Mouse (Mus musculus) forebrain, embryonic 10.5 days (tissue): ENCODE measurements around the gene Sema6d. TPM values are rescaled to one million over a fixed set of nuclear protein-coding genes. Genes with fewer than 3 reads are reported as not detected.

ENCODE experiments used
- DNase-seq: peaks from one replicate; pipeline ENCODE4 v3.0.0-alpha.2; 2017; ENCODE audit warnings: low spot score; ENCODE audit errors: extremely low spot score
- H3K27ac ChIP-seq: fragments of 300-500 bp; sonication (generic); 2 replicates; pipeline ENCODE4 v1.5.1; 2016; ENCODE audit warnings: mild to moderate bottlenecking
- H3K27me3 ChIP-seq: fragments of 300-500 bp; sonication (generic); 2 replicates; pipeline ENCODE4 v1.6.1; 2016; ENCODE audit warnings: mild to moderate bottlenecking; ENCODE audit not compliant: poor library complexity, severe bottlenecking
- H3K36me3 ChIP-seq: fragments of 300-500 bp; sonication (generic); replicated peaks from 2 replicates; pipeline ENCODE4 v1.6.1; 2016; ENCODE audit warnings: mild to moderate bottlenecking, moderate library complexity
- H3K4me1 ChIP-seq: fragments of 300-500 bp; sonication (generic); 2 replicates; pipeline ENCODE4 v1.6.1; 2016
- H3K4me3 ChIP-seq: fragments of 300-500 bp; sonication (generic); 2 replicates; pipeline ENCODE4 v1.5.1; 2016; ENCODE audit warnings: mild to moderate bottlenecking, moderate library complexity
- H3K9me3 ChIP-seq: fragments of 300-500 bp; sonication (generic); 2 replicates; pipeline ENCODE4 v1.6.1; 2016; ENCODE audit warnings: mild to moderate bottlenecking, moderate library complexity
- WGBS: fragments of 180-500 bp; shearing (Covaris S2); methylation state at CpG from one replicate; pipeline ENCODE4 v1.1.7; 2016; 5-methylcytosine and 5-hydroxymethylcytosine counted together
- polyA plus RNA-seq: library from polyadenylated mRNA; unstranded; fragments of >200 nt; fragmentation: Nextera tagmentation; extraction: Ambion mirVana; gene quantifications from 2 replicates; pipeline ENCODE4 v1.2.1, GENCODE M21; 2016

Gene Sema6d
- polyA plus RNA-seq, 1 experiment from 2014 or later, result 4.8 TPM

- no peaks in the 10 kb centered on the region for H3K9me3 ChIP-seq
- H3K27me3 ChIP-seq, result no peaks in the 10 kb centered on the region
- H3K36me3 ChIP-seq, result no peaks in the 10 kb centered on the region
- H3K4me3 ChIP-seq, result no peak overlapping the region
- H3K4me1 ChIP-seq, result no peaks in the 10 kb centered on the region
- 89% methylated on average over 2 of the region's 2 CpGs for WGBS
- H3K27ac ChIP-seq, result no peak overlapping the region
- no peak for DNase-seq
These were observed 99.5 kb downstream of the Sema6d start for GRCm38 (mm10) chr2:124189271-124189670.

GRCm38 (mm10) chr2:124194041-124194440 is 104.3 kb downstream of the Sema6d start:
- no peak for DNase-seq
- no peaks in the 10 kb centered on the region for H3K4me1 ChIP-seq
- no peak overlapping the region for H3K27ac ChIP-seq
- WGBS, result 93% methylated on average over 5 of the region's 5 CpGs
- H3K9me3 ChIP-seq, result no peaks in the 10 kb centered on the region
- no peak overlapping the region for H3K4me3 ChIP-seq
- no peaks in the 10 kb centered on the region for H3K36me3 ChIP-seq
- no peaks in the 10 kb centered on the region for H3K27me3 ChIP-seq

GRCm38 (mm10) chr2:124201493-124201892 is 111.7 kb downstream of the Sema6d start:
- no peak for DNase-seq
- Histone ChIP-seq H3K27ac (no peak overlapping the region), H3K27me3 (no peaks in the 10 kb centered on the region), H3K4me3 (no peak overlapping the region), H3K4me1 (peaks cover 14% of the 10 kb centered on the region), H3K9me3 (no peaks in the 10 kb centered on the region), H3K36me3 (no peaks in the 10 kb centered on the region)
- WGBS, result 93% methylated on average over 5 of the region's 5 CpGs

GRCm38 (mm10) chr2:124202475-124202990 is 112.8 kb downstream of the Sema6d start:
- Histone ChIP-seq H3K36me3 (no peaks in the 10 kb centered on the region), H3K27me3 (no peaks in the 10 kb centered on the region), H3K27ac (no peak overlapping the region), H3K9me3 (no peaks in the 10 kb centered on the region), H3K4me3 (no peak overlapping the region), H3K4me1 (peaks cover 14% of the 10 kb centered on the region)
- 35% methylated on average over 4 of the region's 4 CpGs for WGBS
- DNase-seq, result no peak

GRCm38 (mm10) chr2:124205811-124206210 is 116.0 kb downstream of the Sema6d start:
- H3K4me3 ChIP-seq, result no peak overlapping the region
- H3K4me1 ChIP-seq, result peaks cover 14% of the 10 kb centered on the region
- no peak overlapping the region for H3K27ac ChIP-seq
- no peaks in the 10 kb centered on the region for H3K36me3 ChIP-seq
- no peak for DNase-seq
- no peaks in the 10 kb centered on the region for H3K27me3 ChIP-seq
- WGBS, result 93% methylated on average over 5 of the region's 5 CpGs
- no peaks in the 10 kb centered on the region for H3K9me3 ChIP-seq

- 75% methylated on average over 2 of the region's 2 CpGs for WGBS
- Histone ChIP-seq H3K27me3 (no peaks in the 10 kb centered on the region), H3K4me1 (no peaks in the 10 kb centered on the region), H3K36me3 (no peaks in the 10 kb centered on the region), H3K27ac (no peak overlapping the region), H3K9me3 (no peaks in the 10 kb centered on the region), H3K4me3 (no peak overlapping the region)
- DNase-seq, result no peak
These were observed 118.5 kb downstream of the Sema6d start for GRCm38 (mm10) chr2:124208251-124208650.

GRCm38 (mm10) chr2:124223559-124223958 is 133.8 kb downstream of the Sema6d start:
- H3K4me1 ChIP-seq, result no peaks in the 10 kb centered on the region
- no peak overlapping the region for H3K4me3 ChIP-seq
- DNase-seq, result no peak
- no peaks in the 10 kb centered on the region for H3K9me3 ChIP-seq
- WGBS, result 83% methylated on average over 7 of the region's 7 CpGs
- H3K27me3 ChIP-seq, result no peaks in the 10 kb centered on the region
- H3K36me3 ChIP-seq, result no peaks in the 10 kb centered on the region
- H3K27ac ChIP-seq, result no peak overlapping the region

GRCm38 (mm10) chr2:124224328-124224727 is 134.6 kb downstream of the Sema6d start:
- Histone ChIP-seq H3K4me3 (no peak overlapping the region), H3K9me3 (no peaks in the 10 kb centered on the region), H3K36me3 (no peaks in the 10 kb centered on the region), H3K27ac (no peak overlapping the region), H3K4me1 (no peaks in the 10 kb centered on the region), H3K27me3 (no peaks in the 10 kb centered on the region)
- DNase-seq, result no peak
- 77% methylated on average over 2 of the region's 2 CpGs for WGBS

GRCm38 (mm10) chr2:124234636-124235221 is 145.0 kb downstream of the Sema6d start:
- H3K27ac ChIP-seq, result no peak overlapping the region
- H3K27me3 ChIP-seq, result no peaks in the 10 kb centered on the region
- no peak for DNase-seq
- WGBS, result 85% methylated on average over 9 of the region's 9 CpGs
- peaks cover 14% of the 10 kb centered on the region for H3K4me1 ChIP-seq
- H3K9me3 ChIP-seq, result no peaks in the 10 kb centered on the region
- no peak overlapping the region for H3K4me3 ChIP-seq
- no peaks in the 10 kb centered on the region for H3K36me3 ChIP-seq

GRCm38 (mm10) chr2:124235237-124236055 is 145.7 kb downstream of the Sema6d start:
- H3K9me3 ChIP-seq, result no peaks in the 10 kb centered on the region
- 0 out of 2 replicates have a peak overlapping the region, but pooled peaks have one; percentile 8 for H3K27ac ChIP-seq
- H3K4me1 ChIP-seq, result peaks cover 14% of the 10 kb centered on the region
- H3K27me3 ChIP-seq, result no peaks in the 10 kb centered on the region
- 55% methylated on average over 6 of the region's 6 CpGs for WGBS
- H3K4me3 ChIP-seq, result no peak overlapping the region
- no peaks in the 10 kb centered on the region for H3K36me3 ChIP-seq
- no peak for DNase-seq

- no peak overlapping the region for H3K4me3 ChIP-seq
- H3K27ac ChIP-seq, result no peak overlapping the region
- no peaks in the 10 kb centered on the region for H3K27me3 ChIP-seq
- no peaks in the 10 kb centered on the region for H3K9me3 ChIP-seq
- WGBS, result 95% methylated on average over 1 of the region's 1 CpGs
- DNase-seq, result no peak
- no peaks in the 10 kb centered on the region for H3K36me3 ChIP-seq
- peaks cover 14% of the 10 kb centered on the region for H3K4me1 ChIP-seq
These were observed 147.1 kb downstream of the Sema6d start for GRCm38 (mm10) chr2:124236831-124237230.

- WGBS, result 77% methylated on average over 1 of the region's 1 CpGs
- Histone ChIP-seq H3K4me1 (peaks cover 8% of the 10 kb centered on the region), H3K9me3 (no peaks in the 10 kb centered on the region), H3K27ac (no peak overlapping the region), H3K36me3 (no peaks in the 10 kb centered on the region), H3K27me3 (no peaks in the 10 kb centered on the region), H3K4me3 (no peak overlapping the region)
- DNase-seq, result no peak
These were observed 153.8 kb downstream of the Sema6d start for GRCm38 (mm10) chr2:124243608-124244007.

GRCm38 (mm10) chr2:124244543-124245245 is 154.9 kb downstream of the Sema6d start:
- no peaks in the 10 kb centered on the region for H3K27me3 ChIP-seq
- no peak overlapping the region for H3K4me3 ChIP-seq
- H3K27ac ChIP-seq, result no peak overlapping the region
- H3K9me3 ChIP-seq, result no peaks in the 10 kb centered on the region
- 79% methylated on average over 4 of the region's 4 CpGs for WGBS
- peaks cover 8% of the 10 kb centered on the region for H3K4me1 ChIP-seq
- no peak for DNase-seq
- no peaks in the 10 kb centered on the region for H3K36me3 ChIP-seq
